Mouse (Mus musculus) embryonic facial prominence, embryonic 15.5 days (tissue): ENCODE measurements around the gene Ezh2. TPM values are rescaled to one million over a fixed set of nuclear protein-coding genes. Genes with fewer than 3 reads are reported as not detected.

Source experiments
- polyA plus RNA-seq: library from polyadenylated mRNA; unstranded; fragments of >200 nt; fragmentation: Nextera tagmentation; extraction: Ambion mirVana; gene quantifications from 2 replicates; pipeline ENCODE4 v1.2.1, GENCODE M21; 2015

Ezh2 gene
- polyA plus RNA-seq, 1 experiment from 2014 or later, result 79.1 TPM

Other genes with a start within 250 kb of the Ezh2 start
- 124 and 125 TPM in 2 replicates for gene Cul1, start 141.9 kb downstream of the Ezh2 start, polyA plus RNA-seq
- 257 and 265 TPM in 2 replicates for gene Pdia4, start 218.1 kb upstream of the Ezh2 start, polyA plus RNA-seq
- gene Zfp786, start 235.5 kb upstream of the Ezh2 start, polyA plus RNA-seq, result 3.5 and 4.1 TPM in 2 replicates
- 11.5 and 11.9 TPM in 2 replicates for gene Zfp398, start 240.3 kb upstream of the Ezh2 start, polyA plus RNA-seq